Mouse (Mus musculus) liver, embryonic 14.5 days (tissue): ENCODE results near the gene Aplp2. TPM values are rescaled to one million over a fixed set of nuclear protein-coding genes. Genes with fewer than 3 reads are reported as not detected.

Experiments used
- ATAC-seq: fragments of 200-750 bp; cut with Nextera tagmentation; 2 replicates; pipeline ENCODE4 v1.8.0; 2017; ENCODE audit warnings: moderate number of reproducible peaks, mild to moderate bottlenecking, moderate library complexity; ENCODE audit not compliant: insufficient read depth
- DNase-seq, 3 experiments: peaks; one replicate each; pipeline ENCODE4 v3.0.0-alpha.2; 2012 to 2013; ENCODE audit warnings: low read depth in 3 of 3, low spot score in 3 of 3
- H3K27ac ChIP-seq: fragments of 300-500 bp; sonication (generic); 2 replicates; pipeline ENCODE4 v1.5.1; 2014; ENCODE audit warnings: moderate library complexity, mild to moderate bottlenecking, control low read depth, inconsistent platforms
- H3K27me3 ChIP-seq: fragments of 300-500 bp; sonication (generic); 2 replicates; pipeline ENCODE4 v1.6.1; 2014; ENCODE audit warnings: mild to moderate bottlenecking, low read length, moderate library complexity; ENCODE audit not compliant: control insufficient read depth, insufficient read depth
- H3K36me3 ChIP-seq: fragments of 300-500 bp; sonication (generic); replicated peaks from 2 replicates; pipeline ENCODE4 v1.6.1; 2014; ENCODE audit warnings: low read depth; ENCODE audit not compliant: control insufficient read depth, insufficient read depth
- H3K4me1 ChIP-seq, 2 experiments: fragments of 200-500 bp in 1 of 2; fragments of 300-500 bp in 1 of 2; sonication (generic) in 1 of 2; replicated peaks; 2 replicates each; pipeline ENCODE4 v1.6.1; 2012 to 2014; ENCODE audit warnings: antibody characterized with exemption in 1 of 2, inconsistent platforms in 1 of 2, low read length in 1 of 2; ENCODE audit not compliant: control insufficient read depth in 2 of 2, insufficient read depth in 2 of 2
- H3K4me2 ChIP-seq: fragments of 300-500 bp; sonication (generic); 2 replicates; pipeline ENCODE4 v1.6.1; 2014; ENCODE audit warnings: low read depth, mild to moderate bottlenecking, control low read depth, moderate library complexity
- H3K4me3 ChIP-seq, 2 experiments: fragments of 200-500 bp in 1 of 2; fragments of 300-500 bp in 1 of 2; sonication (generic) in 1 of 2; 2 replicates each; pipeline ENCODE4 v1.5.1; 2012 to 2014; ENCODE audit warnings: low read depth in 2 of 2, low read length in 2 of 2, mild to moderate bottlenecking in 2 of 2, control low read depth in 1 of 2, inconsistent platforms in 1 of 2, moderate library complexity in 1 of 2; ENCODE audit not compliant: insufficient read depth in 1 of 2
- H3K9ac ChIP-seq: fragments of 300-500 bp; sonication (generic); replicated peaks from 2 replicates; pipeline ENCODE4 v1.6.1; 2014; ENCODE audit warnings: mild to moderate bottlenecking, control low read depth, moderate library complexity
- H3K9me3 ChIP-seq: fragments of 300-500 bp; sonication (generic); 2 replicates; pipeline ENCODE4 v1.6.1; 2016; ENCODE audit warnings: low read length, mixed read lengths; ENCODE audit not compliant: control insufficient read depth
- CTCF ChIP-seq: IDR thresholded peaks from 2 replicates; pipeline ENCODE4 v1.5.1; 2016; ENCODE audit warnings: antibody characterized with exemption, low read depth, control low read depth
- EP300 ChIP-seq: IDR thresholded peaks from 2 replicates; pipeline ENCODE4 v1.6.1; 2016; ENCODE audit warnings: antibody characterized with exemption, low read depth
- WGBS: fragments of 180-500 bp; shearing (Covaris S2); extraction: QIAGEN DNeasy Blood & Tissue Kit; methylation state at CpG from one replicate; pipeline ENCODE4 v1.1.7; 2014; ENCODE audit not compliant: insufficient replicate concordance; 5-methylcytosine and 5-hydroxymethylcytosine counted together
- polyA plus RNA-seq, 2 experiments: library from polyadenylated mRNA; depleted of rRNA in 1 of 2; stranded (reverse) in 1 of 2; unstranded in 1 of 2; fragments of >200 nt; fragmentation: Nextera tagmentation in 1 of 2; extraction: Ambion mirVana in 1 of 2; gene quantifications; 2 replicates each; pipeline versions ENCODE4 v1.2.1 to v1.2.3; 2012 to 2014

The Aplp2 gene
- polyA plus RNA-seq, 2 experiments: 120 to 163 TPM

DNA sequence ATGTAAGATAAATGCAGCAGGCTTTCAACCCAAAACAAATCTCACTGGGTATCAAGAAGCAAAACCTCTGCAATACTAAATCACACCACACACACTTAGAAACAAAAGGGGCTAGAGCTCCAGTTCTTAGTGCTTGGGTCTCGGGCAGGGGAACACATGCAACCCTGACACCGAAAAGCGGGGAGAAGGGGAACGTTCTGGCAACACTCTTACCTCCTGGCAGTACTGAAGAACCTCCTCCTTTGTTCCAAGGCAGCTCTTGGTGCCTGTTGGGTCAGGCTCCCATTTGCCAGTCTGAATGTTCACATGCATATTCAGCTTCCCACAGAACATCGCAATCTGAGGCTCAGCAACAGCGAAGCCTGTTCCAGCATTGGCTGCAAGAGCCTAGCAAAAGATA, 33.9 kb downstream of the Aplp2 start:
- H3K4me2 ChIP-seq: no peak overlapping the region
- H3K9me3 ChIP-seq: no peaks in the 10 kb centered on the region
- peaks cover 22% of the 10 kb centered on the region for H3K36me3 ChIP-seq
- H3K27me3 ChIP-seq: no peaks in the 10 kb centered on the region
- H3K9ac ChIP-seq: no peak overlapping the region
- DNase-seq: no peak
- H3K4me1 ChIP-seq: peaks cover 0 to 6% of the 10 kb centered on the region in 2 experiments; a peak in 2 of 4 replicates
- H3K4me3 ChIP-seq: no peak overlapping the region
- WGBS: 86% methylated on average over 6 of the region's 6 CpGs
- TF ChIP-seq CTCF: no peak
- no peak for TF ChIP-seq EP300
- H3K27ac ChIP-seq: no peak overlapping the region
- no peak for ATAC-seq

DNA sequence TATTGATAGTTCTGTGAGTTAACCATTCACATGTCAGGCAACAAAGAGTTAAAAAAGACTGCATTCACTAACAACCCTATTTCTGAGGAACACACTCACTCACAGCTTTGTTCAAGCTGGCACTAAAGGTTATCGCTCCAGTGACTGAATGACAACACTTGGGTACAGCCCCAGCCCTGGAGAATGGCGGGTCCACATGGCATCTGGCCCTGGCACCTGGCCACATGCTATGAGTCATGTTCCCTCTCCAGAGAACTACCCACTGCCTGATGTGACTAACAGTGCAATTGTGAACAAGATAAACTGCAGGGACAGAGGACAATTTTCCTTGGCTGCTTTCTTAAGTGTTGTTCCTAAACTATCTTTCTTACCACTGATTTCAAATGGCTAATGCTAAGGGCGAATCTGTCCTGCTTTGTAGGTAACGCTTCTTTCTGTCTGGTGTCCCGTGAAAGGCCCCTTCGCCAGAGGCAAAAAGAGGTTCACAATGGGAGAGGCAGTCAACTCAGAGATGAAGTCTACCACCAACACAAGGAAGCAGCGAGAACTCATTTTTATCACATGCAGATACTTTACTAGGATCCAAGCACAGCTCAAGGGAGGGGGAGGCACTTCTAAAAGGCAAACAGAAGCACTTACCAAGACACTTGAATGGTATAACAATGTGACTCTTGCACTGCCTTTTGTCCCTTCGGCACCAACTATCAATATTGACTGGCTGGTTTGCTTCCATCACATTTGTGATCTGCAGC, 35.1 kb downstream of the Aplp2 start:
- TF ChIP-seq EP300: no peak
- DNase-seq: no peak
- Histone ChIP-seq H3K9ac (no peak overlapping the region), H3K4me1 (peaks cover 0 to under 1% of the 10 kb centered on the region in 2 experiments; a peak in 1 of 4 replicates), H3K27me3 (no peaks in the 10 kb centered on the region), H3K36me3 (peaks cover 25% of the 10 kb centered on the region), H3K27ac (no peak overlapping the region), H3K4me2 (no peak overlapping the region), H3K4me3 (no peak overlapping the region), H3K9me3 (no peaks in the 10 kb centered on the region)
- 79% methylated on average over 8 of the region's 8 CpGs for WGBS
- no peak for ATAC-seq

DNA sequence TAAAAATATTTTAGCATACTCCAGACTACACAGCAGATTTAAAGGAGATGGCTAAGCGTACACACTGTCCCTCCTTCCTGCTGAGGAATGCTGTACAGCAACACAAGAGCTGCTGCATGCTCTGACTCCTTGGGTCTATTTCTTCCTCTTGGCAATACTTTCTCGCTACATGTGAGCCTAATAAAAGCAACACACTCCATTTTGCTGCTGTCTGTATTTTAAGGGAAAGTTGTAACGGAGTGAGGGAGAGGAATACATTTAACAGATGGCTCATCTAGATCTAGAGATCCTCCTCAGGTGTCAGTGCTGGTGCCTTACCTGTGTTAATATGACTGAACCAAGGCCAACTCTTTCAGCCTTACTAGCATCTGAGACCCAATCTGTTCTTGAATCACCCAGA, 35.6 kb downstream of the Aplp2 start:
- Histone ChIP-seq H3K4me3 (no peak overlapping the region), H3K9me3 (no peaks in the 10 kb centered on the region), H3K27ac (no peak overlapping the region), H3K36me3 (peaks cover 25% of the 10 kb centered on the region), H3K27me3 (no peaks in the 10 kb centered on the region), H3K4me1 (no peaks in the 10 kb centered on the region), H3K9ac (no peak overlapping the region), H3K4me2 (no peak overlapping the region)
- DNase-seq (no peak), ATAC-seq (no peak)
- WGBS: 88% methylated on average over 3 of the region's 3 CpGs
- no peak for TF ChIP-seq EP300
- TF ChIP-seq CTCF: no peak

DNA sequence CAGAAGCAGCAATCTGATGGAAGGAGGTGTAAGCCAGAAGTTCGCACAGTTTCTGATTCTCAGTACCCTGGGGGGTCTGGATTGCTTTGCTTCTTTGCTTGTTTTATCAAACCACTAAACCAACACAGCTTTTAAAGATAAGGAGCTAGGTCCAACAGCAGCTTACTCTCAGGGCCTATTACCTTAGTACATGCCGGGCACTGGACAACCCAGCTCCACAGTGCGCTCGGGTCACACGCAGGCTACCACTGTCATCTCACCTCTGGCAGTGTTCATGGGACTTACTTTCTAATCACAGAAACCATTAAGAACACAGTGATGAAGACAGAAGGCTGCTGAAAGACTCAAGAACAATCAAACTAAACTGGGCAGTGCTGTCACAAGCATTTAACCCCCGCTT, 36.3 kb downstream of the Aplp2 start:
- no peak overlapping the region for H3K4me3 ChIP-seq
- no peaks in the 10 kb centered on the region for H3K27me3 ChIP-seq
- peaks cover 25% of the 10 kb centered on the region for H3K36me3 ChIP-seq
- no peak overlapping the region for H3K27ac ChIP-seq
- WGBS: 72% methylated on average over 6 of the region's 6 CpGs
- TF ChIP-seq EP300: no peak
- no peak for TF ChIP-seq CTCF
- ATAC-seq (no peak), DNase-seq (no peak)
- no peak overlapping the region for H3K4me2 ChIP-seq
- no peaks in the 10 kb centered on the region for H3K4me1 ChIP-seq
- no peaks in the 10 kb centered on the region for H3K9me3 ChIP-seq
- H3K9ac ChIP-seq: no peak overlapping the region

DNA sequence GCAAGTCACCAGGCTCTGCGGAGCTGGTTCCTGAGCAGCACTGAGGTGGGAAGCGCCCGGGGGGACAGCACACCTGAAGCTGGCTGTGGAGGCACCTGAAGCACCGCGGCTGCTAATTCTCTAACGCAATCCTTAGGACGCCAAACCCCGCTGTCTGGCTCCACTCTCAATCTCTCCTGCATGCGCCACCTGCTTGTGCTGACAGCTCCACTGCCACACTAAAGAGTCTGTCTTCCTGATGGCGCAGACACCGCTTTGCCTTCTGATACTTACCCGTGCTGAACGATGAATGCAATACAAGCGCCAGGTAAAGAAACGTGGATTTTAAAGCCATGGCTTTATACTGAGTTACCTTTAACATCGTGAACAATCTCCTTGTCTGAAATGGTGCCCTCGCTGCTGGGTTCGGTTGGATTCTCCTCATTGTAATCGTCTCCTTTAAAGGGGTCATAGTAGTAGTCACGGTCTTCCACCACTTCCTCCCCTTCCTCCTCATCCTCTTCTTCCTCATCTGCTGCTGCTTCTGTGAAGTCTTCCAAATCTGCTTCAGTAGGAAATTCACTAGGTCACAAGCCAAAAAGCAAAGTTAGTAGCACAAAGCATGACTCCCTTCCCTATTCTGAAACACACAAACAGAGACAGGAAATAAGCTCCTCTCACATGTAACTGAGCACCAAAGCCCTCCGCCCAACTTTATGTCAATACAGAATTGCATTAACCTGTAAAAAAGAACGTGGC, 43.1 kb downstream of the Aplp2 start:
- no peak for TF ChIP-seq EP300
- TF ChIP-seq CTCF: no peak
- H3K9me3 ChIP-seq: no peaks in the 10 kb centered on the region
- H3K4me2 ChIP-seq: no peak overlapping the region
- no peak overlapping the region for H3K4me3 ChIP-seq
- no peak overlapping the region for H3K27ac ChIP-seq
- ATAC-seq (no peak), DNase-seq (no peak)
- H3K4me1 ChIP-seq: no peaks in the 10 kb centered on the region
- no peaks in the 10 kb centered on the region for H3K27me3 ChIP-seq
- WGBS: 87% methylated on average over 22 of the region's 22 CpGs
- peaks cover 45% of the 10 kb centered on the region for H3K36me3 ChIP-seq
- no peak overlapping the region for H3K9ac ChIP-seq
